Mouse (Mus musculus) stomach, postnatal 0 days (tissue): ENCODE data around the gene Kmt5b.

ENCODE experiments used
- CTCF ChIP-seq: IDR thresholded peaks from 2 replicates; pipeline ENCODE4 v1.5.1; 2016; ENCODE audit warnings: antibody characterized with exemption, low read depth, mild to moderate bottlenecking, moderate library complexity
- EP300 ChIP-seq: optimal IDR thresholded peaks from 2 replicates; pipeline ENCODE3; 2016; ENCODE audit warnings: antibody characterized with exemption

- TF ChIP-seq CTCF (peak; percentile 76), EP300 (no peak)
Observed at GRCm38 (mm10) chr19:3718481-3719361, 48.5 kb upstream of the Kmt5b start.
